Mouse (Mus musculus) embryonic facial prominence, embryonic 11.5 days (tissue): Measurements from ENCODE around the gene Mavs. TPM values are rescaled to one million over a fixed set of nuclear protein-coding genes. Genes with fewer than 3 reads are reported as not detected.

Source experiments
- ATAC-seq: fragments of 200-750 bp; cut with Nextera tagmentation; replicated peaks from 2 replicates; pipeline ENCODE4 v1.8.0; 2017; ENCODE audit warnings: low read depth; ENCODE audit not compliant: insufficient number of reproducible peaks, low FRiP score, low TSS enrichment
- DNase-seq: peaks from one replicate; pipeline ENCODE4 v3.0.0-alpha.2; 2015; ENCODE audit warnings: low spot score
- H3K27ac ChIP-seq: fragments of 300-500 bp; sonication (generic); replicated peaks from 2 replicates; pipeline ENCODE4 v1.5.1; 2014; ENCODE audit warnings: mild to moderate bottlenecking, low read depth, low read length, control low read depth
- H3K27me3 ChIP-seq: fragments of 300-500 bp; sonication (generic); 2 replicates; pipeline ENCODE4 v1.6.1; 2014; ENCODE audit warnings: mild to moderate bottlenecking, low read length, moderate library complexity, mixed read lengths; ENCODE audit not compliant: control insufficient read depth, insufficient read depth
- H3K36me3 ChIP-seq: fragments of 300-500 bp; sonication (generic); replicated peaks from 2 replicates; pipeline ENCODE4 v1.6.1; 2014; ENCODE audit warnings: low read depth, mild to moderate bottlenecking, low read length, moderate library complexity, mixed read lengths; ENCODE audit not compliant: control insufficient read depth, insufficient read depth
- H3K4me1 ChIP-seq: fragments of 300-500 bp; sonication (generic); 2 replicates; pipeline ENCODE4 v1.6.1; 2014; ENCODE audit warnings: low read length, mixed read lengths; ENCODE audit not compliant: control insufficient read depth, insufficient read depth
- H3K4me2 ChIP-seq: fragments of 300-500 bp; sonication (generic); 2 replicates; pipeline ENCODE4 v1.6.1; 2014; ENCODE audit warnings: low read depth, mild to moderate bottlenecking, control low read depth, low read length, moderate library complexity
- H3K4me3 ChIP-seq: fragments of 300-500 bp; sonication (generic); 2 replicates; pipeline ENCODE4 v1.5.1; 2014; ENCODE audit warnings: low read depth, low read length, control low read depth
- H3K9ac ChIP-seq: fragments of 300-500 bp; sonication (generic); replicated peaks from 2 replicates; pipeline ENCODE4 v1.6.1; 2014; ENCODE audit warnings: mild to moderate bottlenecking, control low read depth, low read length
- H3K9me3 ChIP-seq: fragments of 300-500 bp; sonication (generic); replicated peaks from 2 replicates; pipeline ENCODE4 v1.6.1; 2016; ENCODE audit warnings: mild to moderate bottlenecking, low read length, inconsistent platforms, mixed read lengths; ENCODE audit not compliant: control insufficient read depth
- WGBS: fragments of 180-500 bp; shearing (Covaris S2); extraction: QIAGEN DNeasy Blood & Tissue Kit; methylation state at CpG from one replicate; pipeline ENCODE4 v1.1.7; 2014; 5-methylcytosine and 5-hydroxymethylcytosine counted together
- polyA plus RNA-seq: library from polyadenylated mRNA; unstranded; fragments of >200 nt; fragmentation: Nextera tagmentation; extraction: Ambion mirVana; gene quantifications from 2 replicates; pipeline ENCODE4 v1.2.1, GENCODE M21; 2014

The Mavs gene
- polyA plus RNA-seq, result 13.3 and 14.3 TPM in 2 replicates

DNA sequence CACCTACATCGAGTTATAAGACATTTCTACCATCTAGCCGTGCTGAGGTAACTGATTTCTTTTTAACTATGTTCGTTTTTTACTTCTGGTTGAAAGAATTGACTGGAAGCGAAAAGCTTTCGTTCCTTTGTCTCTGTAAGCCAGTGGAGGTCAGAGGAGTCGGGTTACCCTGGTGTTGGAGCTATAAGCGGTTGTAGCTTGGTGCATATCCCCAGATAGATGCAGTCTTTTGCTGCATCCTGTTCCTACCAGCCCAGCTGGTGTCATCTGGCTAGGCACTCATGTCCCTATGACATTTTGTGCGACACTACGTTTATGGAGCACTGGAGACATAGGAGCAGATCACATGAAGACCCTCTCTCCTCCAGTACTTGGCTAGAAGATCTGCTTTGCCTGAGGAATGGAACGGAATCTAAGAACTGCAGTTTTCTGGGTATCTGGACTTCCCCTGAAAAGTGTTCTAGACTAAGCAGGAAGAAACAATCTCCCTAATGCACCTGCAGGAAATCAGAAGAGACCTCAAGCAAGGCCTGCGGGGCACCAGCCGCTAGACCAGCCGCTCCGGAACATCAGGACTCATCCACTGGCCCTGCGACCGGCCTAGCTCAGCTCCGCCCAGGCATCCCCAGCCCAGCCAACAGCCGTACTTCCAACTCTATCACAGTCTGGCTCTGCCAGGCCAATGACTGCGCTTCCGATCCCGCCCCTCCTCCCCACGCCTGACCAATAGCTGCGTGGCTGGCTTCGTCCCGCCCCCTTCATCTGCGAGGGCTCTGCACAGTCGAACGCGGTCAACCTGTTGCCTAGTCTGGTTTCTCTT lies at the start of gene Mavs:
Gene Mavs (plus strand): TSS at position 757 of the 820 bp plus-strand sequence.
- Histone ChIP-seq H3K27me3 (no peaks in the 10 kb centered on the region), H3K27ac (0 out of 2 replicates have a peak within 1 kb of the TSS, but pooled peaks have one; percentile 20), H3K4me1 (no peaks in the 10 kb centered on the region), H3K9me3 (no peaks in the 10 kb centered on the region), H3K36me3 (no peaks in the 10 kb centered on the region), H3K9ac (peak within 1 kb of the TSS; percentile 81), H3K4me3 (peak within 1 kb of the TSS; percentile 60), H3K4me2 (peak within 1 kb of the TSS; percentile 87)
- DNase-seq, result peak; percentile 97
- peak; percentile 100 for ATAC-seq
- 9% methylated on average over 29 of the region's 29 CpGs for WGBS

DNA sequence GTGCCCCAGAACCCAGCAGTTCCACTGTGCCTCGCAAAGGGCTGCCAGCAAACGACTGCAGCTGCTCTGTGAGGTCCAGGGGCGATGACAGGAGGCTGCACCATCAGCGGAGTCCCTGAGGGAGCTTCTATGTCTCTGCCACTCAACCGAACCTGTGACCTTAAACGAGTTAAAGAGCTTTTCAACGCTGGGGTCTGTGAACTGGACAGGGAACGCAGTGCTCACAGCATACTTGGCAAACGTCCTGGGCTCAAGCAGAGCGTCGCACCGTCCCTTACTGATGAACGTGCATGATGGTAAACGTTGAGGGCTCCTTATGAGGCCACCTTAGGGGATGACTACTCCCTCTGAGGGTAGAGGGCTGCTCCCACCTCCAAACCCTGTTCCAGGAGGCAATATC lies 47.5 kb upstream of the Mavs start:
- no peaks in the 10 kb centered on the region for H3K36me3 ChIP-seq
- peak overlapping the region; percentile 63 for H3K4me3 ChIP-seq
- no peaks in the 10 kb centered on the region; the same call in none of the 2 replicates for H3K4me1 ChIP-seq
- 2% methylated on average over 14 of the region's 14 CpGs for whole genome bisulfite sequencing
- H3K27me3 ChIP-seq, result no peaks in the 10 kb centered on the region
- no peak for DNase-seq
- peak overlapping the region; percentile 83 for H3K9ac ChIP-seq
- no peak overlapping the region for H3K27ac ChIP-seq
- H3K9me3 ChIP-seq, result no peaks in the 10 kb centered on the region
- no peak for ATAC-seq
- peak overlapping the region; percentile 87 for H3K4me2 ChIP-seq

DNA sequence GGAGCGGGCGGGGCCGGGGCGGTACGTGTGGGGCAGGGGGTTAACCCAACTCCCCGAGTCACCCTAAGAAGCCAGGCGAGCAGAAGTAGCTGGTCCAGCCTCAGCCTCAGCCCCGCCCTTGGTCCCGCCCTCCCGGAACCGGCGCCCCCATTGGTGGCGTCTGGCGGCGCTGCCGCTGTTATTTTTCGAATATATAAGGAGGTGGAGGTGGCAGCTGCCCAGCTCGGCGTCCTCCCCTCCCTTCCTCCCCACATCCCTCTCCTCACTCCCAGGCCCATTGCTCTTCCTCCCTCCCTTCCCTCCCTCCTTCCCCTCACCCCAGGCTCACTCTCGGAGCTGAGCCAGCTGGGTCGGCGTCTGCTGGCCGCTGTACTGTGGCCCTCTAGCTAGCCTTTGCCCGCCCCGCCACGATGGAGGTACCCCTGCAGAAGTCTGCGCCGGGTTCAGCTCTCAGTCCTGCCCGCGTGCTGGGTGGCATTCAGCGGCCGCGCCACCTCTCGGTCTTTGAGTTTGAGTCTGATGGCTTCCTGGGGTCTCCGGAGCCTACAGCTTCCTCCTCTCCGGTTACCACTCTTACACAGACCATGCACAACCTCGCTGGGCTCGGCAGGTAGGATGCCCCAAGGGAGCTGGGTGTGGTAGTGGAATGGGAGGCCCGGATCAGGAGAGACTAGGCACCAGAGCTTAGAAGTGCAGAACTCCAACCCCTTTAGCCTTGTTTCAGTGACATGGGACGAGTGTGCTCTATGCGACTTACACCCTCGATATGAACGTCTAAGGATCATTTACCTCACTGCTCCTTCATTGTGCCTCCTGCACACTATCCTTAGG lies 46.9 kb upstream of the Mavs start, which contains the start of the genes Cdc25b and Spef1:
Gene Cdc25b (plus strand): TSS at position 179 of the 831 bp plus-strand sequence.
Gene Spef1 (minus strand): TSS at position 512 of the 831 bp plus-strand sequence.
- Histone ChIP-seq H3K36me3 (no peaks in the 10 kb centered on the region), H3K4me2 (peak within 1 kb of the TSS; percentile 87), H3K27me3 (no peaks in the 10 kb centered on the region), H3K27ac (peak within 1 kb of the TSS; percentile 67; the same call in 1 of the 2 replicates), H3K9ac (peak within 1 kb of the TSS; percentile 83), H3K4me3 (peak within 1 kb of the TSS; percentile 63), H3K9me3 (no peaks in the 10 kb centered on the region), H3K4me1 (no peaks in the 10 kb centered on the region; the same call in none of the 2 replicates)
- under 1% methylated on average over 42 of the region's 43 CpGs for WGBS
- peak; percentile 77 for ATAC-seq
- DNase-seq, result peak; percentile 90

DNA sequence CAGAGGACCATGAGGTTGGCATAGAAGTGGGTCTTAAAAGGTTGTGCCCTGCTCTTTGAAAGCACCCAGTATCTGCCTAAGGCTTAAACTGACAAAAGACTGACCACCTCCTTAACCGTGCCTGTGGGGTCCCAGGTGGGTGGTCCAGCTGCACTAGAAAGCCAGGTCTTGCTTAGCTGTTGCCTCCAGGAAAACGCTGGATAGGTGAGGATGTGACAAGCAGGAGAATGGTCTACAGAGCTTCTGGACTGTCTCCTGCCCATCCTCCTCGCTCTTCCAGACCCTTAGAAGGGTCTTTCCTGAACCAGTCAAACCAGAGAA lies 46.3 kb upstream of the Mavs start:
- ATAC-seq, result no peak
- H3K4me3 ChIP-seq, result peak overlapping the region; percentile 63
- WGBS, result 20% methylated on average over 3 of the region's 3 CpGs
- no peaks in the 10 kb centered on the region; the same call in none of the 2 replicates for H3K4me1 ChIP-seq
- H3K9me3 ChIP-seq, result no peaks in the 10 kb centered on the region
- H3K36me3 ChIP-seq, result no peaks in the 10 kb centered on the region; the same call in 1 of the 2 replicates
- no peak overlapping the region for H3K27ac ChIP-seq
- H3K4me2 ChIP-seq, result peak overlapping the region; percentile 87
- no peak for DNase-seq
- peak overlapping the region; percentile 83 for H3K9ac ChIP-seq
- H3K27me3 ChIP-seq, result no peaks in the 10 kb centered on the region

DNA sequence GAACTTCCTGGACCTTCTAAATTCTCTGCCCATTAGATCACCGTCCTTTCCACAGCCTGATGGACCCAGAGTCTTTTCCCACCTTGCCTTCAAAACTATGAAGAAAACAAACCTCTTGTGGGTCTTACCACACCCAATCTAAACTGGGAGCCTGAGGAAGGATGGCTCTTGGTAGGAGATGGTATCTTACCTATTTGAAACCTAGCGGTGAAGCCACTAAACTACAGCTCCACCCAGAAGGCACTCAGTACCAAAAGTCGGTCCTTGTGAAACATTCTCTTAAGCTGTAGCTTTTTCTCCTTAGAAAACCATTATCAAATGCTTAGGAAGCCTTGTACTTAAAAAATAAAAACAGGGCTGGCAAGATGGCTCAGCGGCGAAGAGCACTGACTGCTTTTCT lies 45.6 kb upstream of the Mavs start:
- Histone ChIP-seq H3K4me2 (no peak overlapping the region), H3K4me1 (no peaks in the 10 kb centered on the region; the same call in none of the 2 replicates), H3K9me3 (no peaks in the 10 kb centered on the region), H3K27ac (no peak overlapping the region), H3K36me3 (no peaks in the 10 kb centered on the region; the same call in 1 of the 2 replicates), H3K27me3 (no peaks in the 10 kb centered on the region), H3K4me3 (no peak overlapping the region), H3K9ac (no peak overlapping the region)
- 93% methylated on average over 5 of the region's 5 CpGs for WGBS
- DNase-seq (no peak), ATAC-seq (no peak)

DNA sequence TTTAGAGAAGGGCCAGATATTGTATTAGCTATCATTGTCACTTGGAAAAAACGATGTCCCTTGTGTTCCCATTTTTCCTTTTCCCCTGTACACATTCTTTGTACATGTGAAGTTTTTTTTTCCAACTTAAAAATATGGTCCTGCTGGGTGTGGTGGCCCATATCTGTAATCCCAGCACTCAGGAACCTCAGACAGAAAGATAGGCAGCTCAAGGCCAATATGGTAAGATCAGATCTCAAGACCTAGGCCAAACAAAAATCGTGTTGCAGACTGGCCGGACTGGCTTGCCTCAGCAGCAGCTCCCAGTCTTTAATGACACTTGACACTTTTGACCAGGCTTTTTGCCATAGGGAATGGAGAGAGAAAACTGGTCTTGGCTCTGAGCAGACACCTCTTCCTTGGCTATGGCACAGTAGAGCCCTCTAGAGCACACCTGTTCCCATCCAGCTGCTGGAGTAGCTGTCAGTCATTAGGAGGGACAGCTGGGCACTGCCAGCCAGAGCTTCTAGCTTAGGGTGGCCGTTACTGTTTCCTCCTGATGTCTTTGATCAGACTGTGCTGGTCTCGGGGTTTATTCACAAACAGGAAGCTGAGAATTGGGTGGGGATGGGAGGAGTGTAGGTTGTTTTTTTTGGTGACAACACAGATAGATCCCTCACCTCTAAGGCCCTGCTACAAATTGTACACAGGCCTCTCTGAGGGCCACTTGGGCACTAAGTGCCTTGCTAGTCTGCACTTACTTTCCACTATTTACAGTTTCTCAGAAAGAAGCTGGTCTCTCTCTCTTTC lies 44.1 kb upstream of the Mavs start:
- H3K9me3 ChIP-seq, result no peaks in the 10 kb centered on the region
- H3K4me2 ChIP-seq, result no peak overlapping the region
- no peak overlapping the region for H3K4me3 ChIP-seq
- peak overlapping the region; percentile 13 for H3K9ac ChIP-seq
- H3K27me3 ChIP-seq, result no peaks in the 10 kb centered on the region
- 0 out of 2 replicates have a peak overlapping the region, but pooled peaks have one; percentile 25 for H3K27ac ChIP-seq
- no peaks in the 10 kb centered on the region; the same call in 1 of the 2 replicates for H3K36me3 ChIP-seq
- DNase-seq (no peak), ATAC-seq (no peak)
- H3K4me1 ChIP-seq, result no peaks in the 10 kb centered on the region; the same call in none of the 2 replicates
- WGBS, result 46% methylated on average over 5 of the region's 5 CpGs

DNA sequence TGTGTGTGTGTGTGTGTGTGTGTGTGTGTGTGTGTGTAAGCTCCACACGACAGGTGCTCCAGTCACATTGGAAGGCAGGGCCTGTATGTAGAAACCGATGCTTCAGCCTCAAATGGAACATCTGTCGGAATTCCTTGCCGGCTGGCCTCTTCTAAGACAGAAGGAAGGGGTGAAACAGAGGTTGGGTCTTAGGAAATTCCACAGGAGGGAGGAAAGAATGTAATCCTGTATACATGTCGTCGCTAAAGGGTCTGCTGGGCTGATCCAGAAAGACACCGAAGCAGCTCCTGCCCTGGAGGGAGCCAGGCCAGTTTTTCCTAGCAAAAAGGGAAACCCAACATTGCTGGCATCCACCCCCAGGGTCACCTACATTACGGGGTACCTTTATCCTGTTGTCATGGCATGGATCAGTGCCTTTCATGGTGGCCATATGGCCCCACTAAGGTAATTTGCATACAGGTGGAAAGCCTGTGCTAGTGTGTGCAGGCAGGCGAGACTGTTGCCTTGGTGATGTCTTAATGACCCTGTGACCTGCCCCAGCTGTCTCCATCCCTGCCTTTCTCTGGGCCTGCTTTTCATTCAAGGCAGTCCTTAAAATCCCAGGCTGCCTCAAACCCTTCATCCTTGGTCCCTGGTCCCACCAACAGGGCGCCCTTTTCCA lies 43.4 kb upstream of the Mavs start:
- WGBS, result 26% methylated on average over 10 of the region's 10 CpGs
- ATAC-seq (peak; percentile 51), DNase-seq (peak; percentile 57)
- Histone ChIP-seq H3K36me3 (no peaks in the 10 kb centered on the region; the same call in 1 of the 2 replicates), H3K27me3 (no peaks in the 10 kb centered on the region), H3K9ac (peak overlapping the region; percentile 28; the same call in 1 of the 2 replicates), H3K9me3 (no peaks in the 10 kb centered on the region), H3K27ac (0 out of 2 replicates have a peak overlapping the region, but pooled peaks have one; percentile 28), H3K4me3 (no peak overlapping the region), H3K4me1 (no peaks in the 10 kb centered on the region; the same call in none of the 2 replicates), H3K4me2 (no peak overlapping the region)
